Mouse (Mus musculus) ovary, postnatal 10 days (tissue): ENCODE data around the gene Rmnd5b.
"Not testable (repeated sequence)": the region's sequence is repeated elsewhere in the genome, so short reads cannot be mapped to it uniquely, and the experiment has no call there.

Source experiments
- DNase-seq: peaks from one replicate; pipeline ENCODE4 v3.0.0; 2022; ENCODE audit warnings: low spot score

Gene Rmnd5b

DNA sequence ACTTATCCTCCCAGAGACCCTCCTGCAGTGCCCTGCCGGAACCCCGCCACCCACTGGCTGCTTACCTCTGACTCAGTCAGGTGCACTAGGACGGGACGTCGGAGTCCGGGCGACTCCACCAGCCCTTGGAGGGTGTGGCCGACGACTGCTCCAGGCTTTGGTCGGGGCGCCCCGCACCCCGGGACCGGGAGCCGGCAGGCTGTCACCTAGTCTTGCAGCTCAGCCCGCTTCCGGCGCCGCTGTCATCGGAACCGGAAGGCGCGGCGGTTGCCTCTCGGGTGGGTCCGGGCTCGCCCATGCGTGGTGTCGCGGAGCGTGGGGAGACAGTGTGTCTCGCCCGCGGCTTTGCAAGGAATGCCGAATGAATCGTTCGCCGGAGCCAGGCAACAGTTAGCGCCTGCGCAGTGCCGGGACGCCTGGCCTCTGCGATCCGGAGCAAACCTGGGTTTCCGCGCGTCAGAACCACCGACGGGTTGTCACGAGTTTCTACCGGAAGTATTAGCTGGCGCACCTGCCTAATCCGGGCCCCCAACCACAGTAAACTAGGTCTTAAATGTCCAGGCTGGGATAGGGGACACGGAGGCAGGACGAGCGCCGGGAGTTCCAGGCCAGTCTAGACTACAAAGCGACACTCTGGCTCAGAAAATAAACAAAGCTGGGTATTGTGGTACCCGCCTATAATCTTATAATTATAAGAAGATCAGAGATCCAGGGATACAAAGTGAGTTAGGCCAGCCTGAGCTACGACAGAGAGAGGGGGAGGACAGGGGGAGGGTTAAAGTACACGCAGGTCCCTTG, at the start of gene Rmnd5b:
Gene Rmnd5b (minus strand): TSS at position 372 of the 798 bp plus-strand sequence.
- DNase-seq = peak; percentile 78

- DNase-seq = no peak
Measured at GRCm38 (mm10) chr11:51681976-51682374, 46.3 kb upstream of the Rmnd5b start.

DNA sequence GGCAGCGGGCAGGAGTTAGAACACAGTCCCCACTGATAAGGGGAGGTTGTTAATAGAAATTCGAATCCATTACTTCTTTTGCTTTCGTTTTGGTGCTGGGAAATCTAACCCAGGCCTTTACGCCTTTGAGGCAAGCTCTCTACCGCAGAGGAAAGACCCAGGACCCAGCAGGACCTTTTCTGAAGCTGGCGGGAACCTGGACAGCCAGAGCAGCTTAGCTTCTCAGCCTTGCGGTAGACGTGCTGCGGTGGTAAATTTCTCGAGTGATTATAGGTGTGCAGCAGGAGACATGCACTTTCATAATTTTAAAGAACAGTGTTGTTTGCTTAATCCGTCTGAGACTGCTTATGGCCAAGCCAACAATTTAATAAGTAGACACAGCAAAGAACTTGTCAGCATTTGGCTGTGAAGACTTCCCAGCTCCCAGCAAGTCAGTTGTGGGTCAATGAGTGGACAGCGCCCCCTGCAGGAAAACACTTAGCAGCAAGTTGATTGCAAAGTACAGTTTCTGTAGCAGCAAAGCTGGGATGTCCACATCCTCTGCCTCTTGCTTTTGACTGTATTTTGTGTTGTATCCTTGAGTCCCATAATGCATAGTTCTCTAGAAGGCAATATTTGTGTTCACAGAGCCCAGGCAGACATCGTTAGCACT, 45.8 kb upstream of the Rmnd5b start:
- DNase-seq = peak; percentile 70

GRCm38 (mm10) chr11:51679466-51679865, 43.8 kb upstream of the Rmnd5b start:
- no peak for DNase-seq

GRCm38 (mm10) chr11:51677737-51678418, 42.2 kb upstream of the Rmnd5b start:
- no peak for DNase-seq

- no peak for DNase-seq
Measured at GRCm38 (mm10) chr11:51675386-51675785, 39.7 kb upstream of the Rmnd5b start.

DNA sequence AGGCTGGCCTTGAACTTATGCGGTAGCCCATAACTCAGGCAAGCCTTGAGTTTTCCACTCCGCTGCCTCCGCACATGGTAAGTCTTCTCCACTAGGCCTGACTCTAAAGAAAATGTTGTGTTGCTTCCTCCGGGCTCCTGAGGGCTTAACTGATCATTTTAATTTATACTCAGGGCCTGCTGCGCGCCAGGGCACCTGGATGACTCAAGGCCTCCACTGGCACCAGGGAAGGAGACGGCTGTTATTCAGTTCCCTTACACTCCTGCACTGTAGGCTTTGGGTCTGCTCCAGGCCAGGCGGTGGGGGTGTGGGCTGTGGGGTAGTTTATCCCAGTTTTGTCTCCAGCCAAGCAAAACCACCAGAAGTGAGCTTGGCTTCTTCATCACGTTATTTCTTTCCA, 37.6 kb upstream of the Rmnd5b start:
- no peak for DNase-seq

DNA sequence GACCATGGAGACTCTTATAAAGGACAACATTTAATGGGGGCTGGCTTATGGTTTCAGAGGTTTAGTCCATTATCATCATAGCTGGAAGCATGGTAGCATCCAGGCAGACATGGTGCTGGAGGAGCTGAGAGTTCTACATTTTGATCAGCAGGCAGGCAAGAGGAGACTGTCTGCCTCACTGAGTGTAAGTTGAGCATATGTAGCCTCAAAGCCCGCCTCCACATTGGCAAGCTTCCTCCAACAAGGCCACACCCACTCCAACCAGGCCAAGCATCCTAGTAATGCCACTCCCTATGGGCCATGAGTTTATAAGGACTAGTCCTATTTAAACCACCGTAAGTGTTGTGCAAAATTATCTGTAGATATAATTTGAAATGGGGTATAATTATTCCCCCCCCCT, 35.7 kb upstream of the Rmnd5b start:
- DNase-seq = no peak

DNA sequence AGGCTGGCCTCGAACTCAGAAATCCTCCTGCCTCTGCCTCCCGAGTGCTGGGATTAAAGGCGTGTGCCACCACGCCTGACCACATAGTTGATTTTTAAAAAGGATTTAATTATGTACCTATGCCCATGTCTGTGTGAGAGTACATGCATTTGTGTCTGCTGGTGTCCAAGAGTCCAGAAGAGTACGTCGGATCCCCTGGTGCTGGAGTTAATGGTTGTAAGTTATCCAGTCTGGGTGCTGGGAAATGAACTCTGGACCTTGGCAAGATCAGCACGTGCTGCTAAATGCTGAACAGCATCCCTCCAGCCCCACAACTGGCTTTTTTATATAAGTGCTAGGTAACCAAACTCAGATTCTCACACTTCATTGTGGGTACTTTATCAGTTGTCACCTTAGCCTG, 35.1 kb upstream of the Rmnd5b start:
- DNase-seq = no peak

DNA sequence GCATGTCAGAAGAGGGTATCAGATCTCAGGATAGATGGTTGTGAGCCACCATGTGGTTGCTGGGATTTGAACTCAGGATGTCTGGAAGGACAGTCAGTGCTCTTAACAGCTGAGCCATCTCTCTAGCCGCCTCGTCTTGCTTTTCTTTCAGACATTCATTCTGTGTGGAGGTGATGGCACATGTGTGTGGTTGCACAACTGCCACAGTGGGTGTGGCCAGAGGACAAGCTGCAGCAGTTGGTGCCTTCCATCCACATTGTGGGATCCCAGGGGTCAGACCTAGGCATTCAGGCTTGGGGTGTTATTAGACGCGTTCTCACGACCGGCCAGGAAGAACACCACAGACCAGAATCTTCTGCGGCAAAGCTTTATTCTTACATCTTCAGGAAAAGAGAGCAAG, 29.1 kb upstream of the Rmnd5b start:
- DNase-seq = not testable (repeated sequence)

DNA sequence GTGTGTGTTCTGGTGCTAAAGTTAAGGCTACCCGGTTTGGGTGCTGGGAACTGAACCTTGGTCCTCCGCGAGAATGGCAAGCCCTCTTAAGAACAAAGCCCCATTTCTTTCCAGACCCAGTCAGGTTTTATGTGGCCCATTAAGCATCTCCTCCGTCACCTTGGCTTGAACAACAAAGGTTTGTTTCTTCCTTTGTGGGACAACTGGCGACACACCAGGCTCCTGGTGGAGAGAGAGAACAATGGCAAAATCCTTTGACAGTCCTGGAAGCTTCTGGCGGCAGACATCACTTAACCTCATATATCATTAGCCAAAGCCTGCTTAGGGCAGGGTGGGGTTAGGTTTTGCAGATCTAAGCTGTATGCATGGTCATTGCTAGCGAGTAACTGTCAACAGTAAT, 26.9 kb upstream of the Rmnd5b start:
- no peak for DNase-seq

GRCm38 (mm10) chr11:51661867-51662365, 26.2 kb upstream of the Rmnd5b start:
- no peak for DNase-seq

- DNase-seq = no peak
Measured at GRCm38 (mm10) chr11:51658705-51659104, 23.0 kb upstream of the Rmnd5b start.

GRCm38 (mm10) chr11:51658291-51658690, 22.6 kb upstream of the Rmnd5b start:
- no peak for DNase-seq

DNA sequence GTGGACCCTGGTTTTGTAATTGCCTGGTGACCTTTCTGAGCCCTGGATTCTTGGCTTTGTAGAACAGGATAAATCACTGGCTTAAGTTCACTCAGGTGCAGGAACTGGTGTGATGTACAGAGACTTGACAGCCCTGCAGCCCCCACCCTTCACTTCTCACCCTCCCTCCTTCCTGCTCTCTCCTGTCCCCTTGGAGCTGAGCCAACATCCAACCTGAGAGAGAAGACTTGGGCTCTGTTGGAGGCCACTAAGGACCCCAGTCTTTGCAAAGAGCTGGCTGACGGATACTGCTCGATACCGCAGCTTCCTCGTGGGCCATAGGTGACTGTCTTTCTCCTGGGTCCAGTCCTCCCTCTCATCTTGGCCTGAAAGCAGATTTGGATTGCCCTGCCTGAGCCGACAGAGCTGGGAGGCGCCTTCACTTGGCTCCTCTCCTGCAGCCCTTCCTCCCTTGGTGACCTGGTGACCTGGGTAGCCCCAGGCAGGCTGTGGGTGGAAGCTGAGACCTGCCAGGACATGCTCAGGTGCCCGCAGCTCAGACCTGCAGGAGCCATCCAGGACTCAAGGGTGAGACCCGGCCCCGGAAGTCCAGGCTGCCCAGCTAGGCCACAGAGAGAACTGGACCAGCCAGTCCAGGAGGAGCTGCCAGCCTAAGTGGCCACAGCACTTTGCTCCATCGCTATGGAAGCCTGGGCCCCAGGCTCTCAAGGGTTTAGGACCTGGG, 21.3 kb upstream of the Rmnd5b start:
- no peak for DNase-seq

DNA sequence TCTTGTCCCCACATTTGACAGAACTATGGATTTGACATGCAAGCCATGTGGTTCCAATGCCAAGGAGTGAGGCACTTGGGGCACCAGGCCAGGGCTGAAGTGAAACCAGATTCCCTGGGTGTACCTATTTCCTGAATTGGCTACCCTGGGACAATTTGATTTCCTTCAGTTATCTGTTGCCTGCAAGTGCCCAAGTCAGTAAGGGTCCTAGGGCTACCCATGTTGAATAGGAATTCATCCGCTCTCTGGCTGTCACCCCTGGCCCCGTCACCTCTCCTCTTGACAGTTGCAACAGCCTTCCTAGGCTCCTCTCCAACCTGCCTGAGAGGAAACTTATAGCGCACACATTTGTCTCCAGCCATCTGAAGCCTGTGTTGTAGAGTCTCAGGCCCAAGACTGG, 19.2 kb upstream of the Rmnd5b start:
- no peak for DNase-seq

DNA sequence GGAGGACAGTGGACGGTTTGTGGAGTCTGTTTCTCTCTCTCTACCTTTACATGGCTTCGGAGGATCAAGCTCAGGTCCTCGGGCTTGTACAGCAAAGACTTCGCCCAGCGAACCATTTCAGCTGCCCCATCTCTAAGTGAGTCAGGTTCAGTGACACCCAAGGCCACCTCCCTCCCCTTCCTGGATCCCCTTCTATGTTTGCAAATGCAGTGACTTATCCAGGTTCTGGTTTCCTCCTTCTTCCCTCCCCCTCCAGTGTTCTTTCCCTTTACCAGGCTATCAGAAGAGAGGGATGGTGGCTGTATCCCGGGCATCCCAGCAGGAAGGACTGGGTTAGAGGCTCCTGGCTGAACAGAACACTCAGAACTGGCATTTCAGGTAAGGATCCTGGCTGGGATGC, 18.0 kb upstream of the Rmnd5b start:
- no peak for DNase-seq

DNA sequence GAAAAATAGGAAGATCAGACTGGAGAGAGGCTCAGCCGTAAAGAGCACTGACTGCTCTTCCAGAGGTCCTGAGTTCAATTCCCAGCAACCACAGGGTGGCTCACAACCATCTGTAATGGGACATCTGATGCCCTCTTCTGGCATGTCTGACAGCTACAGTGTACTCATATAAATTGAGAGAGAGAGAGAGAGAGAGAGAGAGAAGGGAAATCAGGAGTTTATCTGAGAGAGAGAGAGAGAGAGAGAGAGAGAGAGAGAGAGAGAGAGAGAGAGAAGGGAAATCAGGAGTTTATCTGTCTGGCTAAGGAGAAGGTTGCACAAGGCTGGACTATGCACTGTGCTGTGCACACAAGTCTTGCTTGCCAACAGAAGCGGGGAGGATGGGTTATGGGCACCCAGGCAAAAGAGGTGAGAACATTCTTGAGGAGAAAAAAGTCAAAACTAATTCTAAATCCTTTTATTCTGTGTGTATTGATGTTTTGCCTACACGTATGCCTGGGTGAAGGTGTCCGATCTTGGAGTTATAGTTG, 17.3 kb upstream of the Rmnd5b start:
- DNase-seq = no peak

DNA sequence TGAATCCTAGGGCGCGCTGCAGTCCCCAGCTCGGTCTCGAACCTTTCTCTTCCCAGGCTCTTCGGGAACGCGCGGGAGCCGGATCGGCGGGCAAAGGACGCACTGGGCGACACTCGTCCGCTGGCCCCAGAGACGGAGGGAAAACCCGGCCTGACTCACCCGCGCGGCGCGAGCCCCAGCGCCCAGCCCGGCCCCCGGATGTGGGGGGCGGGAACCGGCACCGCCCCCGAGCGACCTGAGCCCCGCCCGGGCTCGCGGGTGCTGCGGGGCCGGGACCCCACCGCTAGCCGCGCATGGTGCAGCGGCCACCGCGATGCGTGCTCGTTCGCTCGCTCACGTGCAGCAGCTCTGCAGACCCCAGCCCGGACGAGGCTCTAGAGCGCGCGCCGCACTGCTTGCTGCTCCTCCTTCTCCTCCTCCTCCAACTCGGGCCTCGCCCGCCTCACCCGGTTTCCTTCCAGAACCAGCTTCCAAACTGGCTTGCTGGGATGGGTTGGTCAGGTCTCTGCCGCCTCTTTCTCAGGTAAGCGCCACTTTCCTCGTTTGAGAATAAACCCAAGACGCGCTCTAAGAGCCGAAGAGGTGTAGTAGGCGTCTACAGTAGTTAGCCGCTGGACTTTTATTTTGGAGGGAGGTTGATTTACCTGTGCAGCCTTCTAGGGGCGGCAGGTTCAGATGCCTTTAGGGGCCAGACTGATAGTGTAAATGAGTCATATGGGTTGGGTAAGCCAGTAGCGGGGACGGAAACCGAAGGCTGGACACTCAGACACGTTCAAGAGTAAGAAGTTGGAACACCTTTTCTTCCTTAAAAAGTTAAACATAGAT, 15.2 kb upstream of the Rmnd5b start, which contains the start of the genes N4bp3 and D930048N14Rik:
Gene N4bp3 (minus strand): TSS at position 152 of the 825 bp plus-strand sequence.
Gene D930048N14Rik (plus strand): TSS at position 264 of the 825 bp plus-strand sequence.
- peak; percentile 46 for DNase-seq

DNA sequence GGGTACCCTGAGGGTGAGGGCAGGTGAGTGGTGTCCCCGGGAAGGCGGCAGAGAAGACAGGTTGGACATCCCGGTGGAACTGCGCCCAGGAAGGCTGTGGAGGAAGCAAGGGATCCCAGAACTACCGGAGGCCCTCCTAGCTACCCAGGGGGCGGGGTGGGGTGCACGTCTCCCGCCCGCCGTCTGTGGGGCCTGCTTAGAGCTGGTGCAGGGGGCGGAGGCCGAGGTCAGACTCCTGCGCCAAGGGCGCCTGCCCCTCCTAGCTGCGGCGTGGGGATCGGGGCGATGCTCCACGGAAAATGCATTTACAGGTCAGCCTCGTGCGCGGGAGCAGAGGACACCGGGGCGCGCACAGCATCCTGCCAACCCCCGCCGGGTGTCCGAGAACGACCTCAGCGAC, 14.6 kb upstream of the Rmnd5b start:
- DNase-seq = no peak

GRCm38 (mm10) chr11:51649889-51650199, 14.1 kb upstream of the Rmnd5b start:
- DNase-seq = no peak
